Mouse (Mus musculus) left cerebral cortex, adult 9 months (tissue): ENCODE measurements around the gene Arhgef3.
A peak's percentile ranks its signal among the peaks of the same experiment; 100 is the strongest.

Experiments
- DNase-seq, 2 experiments: peaks; one replicate each; pipeline ENCODE4 v3.0.0; 2022; ENCODE audit warnings: low spot score in 2 of 2

Arhgef3 gene

DNA sequence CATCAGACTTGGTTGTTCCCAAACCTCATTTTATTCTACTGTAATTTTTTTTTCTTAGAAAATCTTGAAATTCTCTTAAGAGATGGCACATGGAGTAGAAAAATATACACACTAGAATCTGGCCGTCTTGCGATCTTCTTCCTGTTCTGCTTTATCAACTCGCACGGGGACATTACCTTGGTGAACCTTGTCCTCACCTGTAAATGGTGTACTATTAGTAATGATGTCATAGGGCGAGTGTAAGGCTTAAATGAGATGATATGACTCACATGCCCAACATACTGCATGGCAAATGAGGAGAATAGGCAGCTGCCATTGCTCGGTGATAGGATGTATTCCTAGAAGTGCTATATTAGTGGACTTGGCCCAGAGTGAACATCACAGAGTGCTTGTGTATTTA, 49.9 kb downstream of the Arhgef3 start:
- no peak for DNase-seq

DNA sequence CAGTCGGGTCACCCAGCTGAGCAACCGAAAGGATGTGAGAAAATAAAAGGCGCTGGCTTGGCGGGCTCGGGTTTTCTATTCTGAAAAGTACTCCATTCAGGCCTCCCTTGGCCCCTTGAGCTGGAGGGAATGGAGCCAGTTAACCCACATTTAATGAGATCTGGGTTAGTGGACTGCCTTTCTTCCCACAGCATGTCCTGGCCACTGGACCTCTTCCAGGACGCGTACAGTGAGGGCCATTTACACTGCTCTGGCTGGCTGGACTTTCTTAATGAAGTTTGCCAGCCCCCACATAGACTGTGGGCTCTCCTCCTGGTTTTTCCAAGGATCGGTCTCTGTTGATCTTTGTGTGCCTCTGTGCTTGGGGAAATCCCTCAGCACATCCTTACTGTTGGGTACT, 52.1 kb downstream of the Arhgef3 start:
- peak in 1 of 2 experiments; percentile 36 for DNase-seq

DNA sequence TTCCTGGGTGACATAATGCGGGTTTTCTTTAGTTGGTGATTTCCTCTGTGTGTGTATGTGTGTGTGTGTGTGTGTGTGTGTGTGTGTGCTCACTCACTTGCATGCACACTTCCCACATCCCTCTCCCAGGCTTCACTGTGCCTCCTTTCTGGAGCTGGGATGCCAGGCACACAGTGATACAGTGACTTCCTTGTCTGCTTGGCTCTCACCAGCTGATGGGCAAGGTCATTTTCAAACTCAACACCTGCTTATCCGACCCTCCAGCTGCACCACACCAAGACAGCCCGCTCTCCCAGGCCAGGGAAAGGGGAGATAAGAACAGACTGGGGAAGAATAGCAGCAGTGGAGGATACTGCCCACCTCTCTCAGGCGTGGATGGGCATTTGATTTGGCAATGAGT, 52.5 kb downstream of the Arhgef3 start:
- DNase-seq: no peak

DNA sequence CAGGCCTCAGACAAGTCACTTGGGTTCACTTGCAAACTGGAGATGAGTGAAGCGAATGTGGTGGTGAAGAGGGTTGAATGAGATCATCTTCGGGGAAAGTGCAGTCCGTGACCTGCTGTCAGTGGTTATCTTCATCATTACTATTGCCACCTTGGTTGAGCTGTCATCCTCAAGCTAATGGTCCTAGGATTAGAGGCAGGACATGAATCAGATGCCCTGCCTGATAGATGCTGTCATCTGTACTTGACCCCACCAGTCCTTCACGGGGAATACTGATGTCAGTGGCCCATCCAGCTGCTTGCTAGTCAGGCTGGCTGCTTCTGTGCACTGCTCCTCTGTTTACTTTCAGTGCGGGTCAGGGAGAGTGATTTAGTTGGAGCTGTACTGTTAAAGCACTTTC, 53.7 kb downstream of the Arhgef3 start:
- DNase-seq: no peak

DNA sequence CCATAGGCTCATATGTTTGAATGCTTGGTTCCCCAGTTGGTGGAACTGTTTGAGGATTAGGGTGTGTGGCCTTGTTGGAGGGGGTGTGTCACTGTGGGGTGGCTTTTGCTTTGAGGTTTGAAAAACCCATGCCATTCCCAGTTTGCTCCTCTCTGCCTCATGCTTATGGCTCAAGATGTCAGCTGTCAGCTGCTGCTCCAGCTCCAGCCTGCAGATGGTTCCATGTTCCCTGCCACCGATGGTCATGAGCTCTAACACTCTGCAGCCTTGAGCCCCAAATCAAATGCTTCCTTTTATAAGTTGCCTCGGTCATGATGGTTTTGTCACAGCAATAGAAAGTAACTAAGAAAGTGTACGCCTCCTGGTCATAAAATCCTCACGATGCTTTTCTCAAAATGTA, 54.6 kb downstream of the Arhgef3 start:
- no peak for DNase-seq

DNA sequence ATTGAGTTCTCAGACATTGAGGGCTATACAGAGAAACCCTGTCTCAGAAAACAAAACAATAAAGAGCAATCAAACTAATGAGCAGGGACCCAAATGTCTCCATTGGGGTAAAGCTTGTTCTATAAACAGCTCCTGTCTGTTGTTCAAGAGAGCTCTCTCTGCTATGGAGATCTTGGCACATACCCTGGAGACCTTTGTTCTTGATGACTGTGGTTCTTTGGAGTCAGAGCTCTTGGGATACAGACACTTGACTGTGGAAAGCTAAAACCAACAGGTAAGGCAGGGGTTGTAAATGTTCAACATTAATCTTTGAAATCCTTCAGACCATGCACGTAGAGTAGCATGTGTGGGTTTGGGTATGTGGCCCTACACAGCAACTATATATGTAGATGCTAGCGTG, 55.7 kb downstream of the Arhgef3 start:
- DNase-seq: no peak

DNA sequence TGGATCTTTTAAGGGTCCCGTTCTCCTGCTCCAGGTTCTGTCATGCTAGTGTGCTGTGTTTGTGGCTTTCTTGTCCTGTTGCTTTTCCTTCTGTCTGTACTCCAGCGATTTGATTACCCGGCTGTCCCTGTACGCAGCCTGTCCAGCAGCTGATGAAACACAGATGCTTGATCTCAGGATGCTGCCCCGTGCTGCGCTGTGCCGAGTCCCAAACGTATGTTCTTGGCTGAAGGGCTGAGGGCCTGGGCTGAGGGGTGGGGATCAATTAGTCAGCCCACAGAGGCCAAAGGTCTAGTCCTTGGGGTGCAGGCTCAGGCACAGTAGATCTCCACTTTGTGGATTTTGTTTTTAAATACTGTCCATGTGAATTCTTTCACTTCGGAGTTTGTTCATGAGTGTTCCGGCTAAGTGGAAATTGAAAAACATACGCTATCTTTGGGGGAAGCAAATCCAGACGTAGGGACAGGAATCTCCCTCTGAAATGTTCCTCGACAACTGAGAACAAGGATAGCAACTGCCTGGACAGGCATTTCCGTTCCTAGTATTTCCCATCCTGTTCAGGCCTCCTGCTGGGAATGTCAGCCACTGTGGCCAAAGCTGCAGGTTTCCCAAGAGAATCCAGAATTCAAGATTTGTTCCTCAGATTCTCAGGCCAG, 56.6 kb downstream of the Arhgef3 start:
- DNase-seq: no peak

DNA sequence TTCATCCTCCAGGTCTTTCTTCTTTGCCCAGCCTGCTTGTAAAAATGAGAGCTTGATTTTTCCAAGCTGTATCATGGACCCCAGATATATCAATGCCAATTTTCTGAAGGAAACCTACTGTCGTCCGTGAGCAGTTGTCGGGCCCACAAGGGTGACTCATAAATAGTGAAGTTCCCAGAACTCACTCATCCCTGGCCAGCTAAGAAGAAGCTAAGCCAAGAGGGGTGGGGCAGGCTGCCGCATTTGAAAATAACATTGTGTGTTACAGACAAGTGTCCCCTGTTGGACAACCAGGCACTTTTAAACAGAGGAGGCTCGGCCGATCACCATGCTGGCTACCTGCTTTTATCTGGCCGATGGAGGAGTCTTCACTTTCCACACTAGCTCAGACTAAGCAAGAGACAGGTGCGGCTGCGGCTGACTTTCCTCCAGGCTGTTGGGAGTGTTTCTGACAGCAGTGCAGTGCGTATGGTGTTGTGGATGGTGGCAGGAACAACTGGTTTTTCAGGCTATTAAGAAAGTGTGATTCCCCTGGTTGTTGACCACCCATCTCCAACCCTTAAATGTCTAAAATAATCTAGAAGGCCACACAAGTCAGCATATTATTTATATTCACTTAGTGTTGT, 58.6 kb downstream of the Arhgef3 start:
- DNase-seq: no peak

DNA sequence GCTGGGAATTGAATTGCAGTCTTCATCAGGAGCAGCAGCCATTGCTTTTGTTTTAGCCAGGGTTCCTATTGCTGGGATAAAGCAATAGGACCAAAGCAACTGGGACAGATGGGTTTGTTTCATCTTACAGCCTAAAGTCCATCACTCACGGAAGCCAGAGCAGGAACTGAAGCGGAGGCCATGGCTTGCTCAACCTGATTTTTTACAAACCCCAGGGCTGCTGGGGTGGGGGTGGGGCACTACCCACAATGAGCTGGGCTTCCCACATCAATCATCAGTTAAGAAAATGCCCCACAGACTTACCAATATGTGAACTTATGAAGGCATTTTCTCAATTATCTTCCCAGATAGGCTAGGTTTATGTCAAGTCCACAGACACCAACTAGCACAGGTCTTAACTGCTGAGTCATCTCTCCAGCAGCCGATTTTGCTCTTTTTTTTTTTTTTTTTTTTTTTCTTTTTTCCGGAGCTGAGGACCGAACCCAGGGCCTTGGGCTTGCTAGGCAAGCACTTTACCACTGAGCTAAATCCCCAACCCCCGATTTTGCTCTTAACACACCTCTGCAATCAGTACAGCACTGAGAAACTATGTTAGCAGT, 59.6 kb downstream of the Arhgef3 start:
- no peak for DNase-seq

DNA sequence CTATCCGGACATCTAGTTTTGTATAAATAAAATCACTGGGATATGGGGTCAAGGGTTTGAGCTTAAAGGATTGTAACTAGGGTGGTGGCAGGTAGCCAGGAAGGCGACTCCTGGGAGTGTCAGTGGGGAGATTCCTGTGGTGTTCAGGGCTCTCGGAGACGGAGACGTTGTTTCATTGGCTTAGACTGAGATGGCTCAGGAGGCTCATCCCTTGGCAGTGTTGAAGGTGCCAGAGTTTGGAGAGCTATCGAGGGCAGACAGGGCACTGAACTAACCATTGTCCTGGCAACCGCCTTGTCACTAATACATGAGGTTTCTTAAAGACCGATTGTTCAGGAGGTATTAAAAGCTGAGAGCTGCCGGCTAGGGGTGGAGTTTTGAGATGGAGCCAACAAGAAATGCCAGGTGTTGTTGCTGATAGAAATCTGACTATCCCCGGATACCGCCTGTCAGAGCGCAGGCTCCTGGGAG, 60.2 kb downstream of the Arhgef3 start:
- no peak for DNase-seq

DNA sequence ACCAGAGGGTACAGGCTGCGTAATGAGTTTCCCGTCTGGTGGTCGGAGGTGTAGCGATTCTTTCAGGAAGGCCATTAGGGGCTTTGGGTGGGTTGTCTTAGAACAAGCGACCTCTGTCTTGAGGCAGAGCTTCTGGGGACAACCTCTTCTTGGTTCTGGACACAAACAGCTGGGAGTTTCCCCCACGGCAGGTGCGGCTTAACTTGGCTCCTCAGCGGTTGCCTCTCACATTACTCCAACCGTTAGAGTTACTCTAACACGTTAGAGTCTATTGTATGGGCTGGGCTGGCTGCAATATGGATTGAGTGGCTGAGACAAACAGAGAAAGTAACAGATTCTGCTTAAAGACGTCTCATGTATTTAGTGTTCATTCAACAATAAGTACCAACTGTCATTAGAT, 60.6 kb downstream of the Arhgef3 start:
- DNase-seq: no peak

DNA sequence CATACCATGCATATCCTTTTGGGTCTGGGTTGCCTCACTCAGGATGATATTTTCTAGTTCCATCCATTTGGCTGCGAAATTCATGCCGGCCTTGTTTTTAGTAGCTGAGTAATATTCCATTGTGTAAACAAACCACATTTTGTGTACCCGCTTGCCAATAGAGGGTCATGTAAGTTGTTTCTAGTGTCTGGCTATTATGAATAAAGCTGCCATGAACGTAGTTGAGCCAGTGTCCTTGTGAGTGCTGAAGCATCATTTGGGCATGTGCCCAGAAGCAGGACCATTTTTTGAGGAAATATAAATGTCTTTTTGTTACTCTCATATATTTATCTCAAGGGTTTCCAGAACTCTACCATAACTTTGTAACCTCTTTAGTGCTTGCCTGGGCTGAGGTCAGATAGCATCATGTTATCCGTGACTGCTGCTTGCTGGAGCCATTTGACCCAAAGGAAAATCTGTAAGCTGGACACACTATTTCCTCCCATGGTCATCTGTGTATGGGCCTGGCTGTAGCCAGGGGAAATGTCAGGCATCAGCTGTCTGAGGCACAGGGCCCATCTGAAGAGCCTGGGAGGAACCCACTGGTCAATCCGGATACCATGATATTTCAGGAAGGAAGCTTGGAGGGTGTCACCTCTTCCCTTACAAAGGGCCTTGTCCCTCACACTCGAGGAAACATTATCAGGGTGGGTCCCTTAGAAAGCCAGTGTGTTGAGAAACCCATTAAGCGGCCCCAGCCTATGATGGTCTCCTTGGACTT, 63.3 kb downstream of the Arhgef3 start:
- no peak for DNase-seq

DNA sequence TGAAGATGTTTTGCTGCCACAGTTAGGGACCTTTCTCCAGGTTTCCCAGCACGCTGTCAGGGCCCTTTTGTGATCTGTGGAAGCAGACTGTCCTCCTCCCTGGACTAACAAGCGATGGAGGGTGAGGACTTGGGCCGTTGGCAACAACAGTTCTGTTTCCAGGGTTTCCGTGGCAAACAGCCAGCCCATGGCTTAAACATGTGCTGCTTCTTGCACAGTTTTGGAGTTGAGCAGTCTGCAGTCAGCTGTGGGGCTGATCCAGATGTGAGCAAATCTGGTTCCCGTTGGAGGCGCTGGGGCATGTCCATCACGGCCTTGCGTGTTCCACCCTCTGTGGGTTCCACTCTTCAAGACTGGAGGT, 63.8 kb downstream of the Arhgef3 start:
- no peak for DNase-seq

DNA sequence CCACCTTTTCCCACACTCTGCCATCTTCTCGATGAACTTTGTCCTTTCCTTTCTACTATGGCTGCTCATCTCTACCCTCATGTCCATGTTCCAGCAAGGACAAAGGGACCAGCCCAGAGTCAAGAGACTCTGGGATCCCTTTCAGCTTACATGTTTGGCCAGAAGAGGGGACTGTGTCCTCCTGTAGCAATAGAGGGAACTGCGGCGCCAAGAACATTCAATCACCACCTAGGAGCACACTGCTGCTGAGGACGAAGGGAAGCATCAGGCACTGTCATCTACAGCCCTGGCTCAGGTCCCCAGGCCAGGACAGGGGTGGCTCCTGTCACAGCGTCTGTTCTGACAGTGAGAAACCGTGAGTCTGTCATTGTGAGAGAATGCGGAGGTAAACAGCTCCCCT, 65.1 kb downstream of the Arhgef3 start:
- DNase-seq: no peak

DNA sequence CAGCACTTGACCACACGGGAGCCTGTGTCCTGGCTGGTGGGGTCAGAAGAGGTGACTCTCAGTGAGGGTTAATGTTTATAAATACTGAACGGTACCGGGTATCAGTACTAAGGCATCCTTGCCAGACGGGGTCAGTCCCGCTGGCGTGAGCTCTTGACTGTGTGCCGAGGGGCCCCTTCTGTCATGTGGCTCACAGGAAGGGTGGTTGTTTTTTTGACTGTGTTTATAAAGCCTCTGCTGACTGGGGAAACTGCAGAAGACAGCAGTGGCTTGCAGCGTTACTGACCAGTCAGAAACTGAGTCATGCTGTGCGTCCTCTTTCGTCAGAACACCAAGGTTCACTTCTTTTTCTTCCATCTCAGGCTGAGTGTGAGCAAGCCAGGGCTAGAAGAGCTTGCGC, 67.4 kb downstream of the Arhgef3 start:
- no peak for DNase-seq

DNA sequence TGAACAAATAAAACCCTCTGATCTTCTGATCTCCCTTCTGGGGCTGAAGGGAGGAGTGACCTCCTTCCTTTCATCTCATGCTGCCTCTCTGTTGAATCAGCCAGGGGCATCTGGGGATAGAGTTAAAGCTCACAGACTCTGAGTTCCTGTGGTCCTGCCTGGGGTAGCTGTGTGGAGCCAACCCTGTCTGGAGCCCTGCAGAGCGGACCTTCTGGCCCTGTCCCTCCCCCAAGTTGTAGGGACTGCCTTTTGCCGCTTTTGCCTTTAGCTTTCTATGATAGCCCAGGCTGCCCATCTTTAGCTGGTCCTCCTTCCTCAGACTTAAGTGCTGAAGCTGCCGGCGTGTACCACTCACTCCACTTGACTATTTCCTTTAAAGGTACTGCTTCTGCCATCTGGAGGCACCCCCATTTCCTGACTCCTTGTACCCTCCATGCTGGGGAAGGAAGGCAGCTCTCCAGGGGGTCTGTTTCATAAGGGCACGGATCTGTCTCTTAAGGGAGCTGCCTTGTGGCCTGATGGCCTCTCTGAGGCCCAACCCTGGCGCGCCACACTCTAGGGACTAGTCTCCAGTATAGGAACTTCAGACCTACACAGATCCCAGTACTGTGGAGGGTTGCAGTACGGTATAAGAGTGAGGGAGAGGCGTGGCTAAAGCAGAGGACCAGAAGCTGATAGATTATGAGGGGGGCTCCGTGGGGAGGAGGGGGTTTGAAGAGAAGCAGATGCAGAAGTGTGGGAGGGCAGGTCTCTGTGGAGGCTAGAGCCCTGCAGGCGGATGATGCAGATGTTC, 68.1 kb downstream of the Arhgef3 start:
- no peak for DNase-seq

DNA sequence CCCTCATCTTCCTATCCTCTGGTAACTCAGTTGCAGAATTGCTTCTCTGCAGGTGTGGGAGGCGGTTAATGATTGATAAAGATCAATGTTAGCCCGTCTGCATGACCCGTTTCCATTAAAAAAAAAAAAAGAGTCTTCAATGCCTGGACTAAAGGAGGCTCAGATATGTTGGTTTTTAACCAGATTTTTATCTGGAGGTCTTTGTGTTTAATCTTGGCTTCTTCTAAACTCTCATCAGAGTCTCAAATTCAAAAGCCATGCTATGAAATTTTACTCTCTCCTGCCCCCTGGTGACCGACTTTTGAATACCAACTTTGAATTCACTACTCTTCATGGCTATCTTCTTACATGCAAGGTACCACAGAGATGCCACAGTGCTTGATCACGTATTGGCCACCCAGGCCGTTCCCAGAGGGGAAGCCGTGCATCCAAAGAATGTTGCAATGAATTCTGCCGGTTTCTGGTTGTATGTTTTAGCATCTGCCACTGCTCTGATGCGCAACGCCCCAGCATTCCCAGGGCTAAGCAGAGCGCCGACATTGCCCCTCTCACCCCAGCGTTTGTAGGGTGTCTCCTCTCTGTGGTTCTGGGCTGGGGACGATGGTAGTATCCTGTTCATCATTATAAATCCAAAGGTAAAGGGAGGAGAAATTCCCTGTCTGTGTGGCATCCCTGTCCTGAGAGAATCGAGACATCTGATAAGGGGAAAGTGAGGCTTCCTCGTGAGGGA, 69.0 kb downstream of the Arhgef3 start:
- DNase-seq: peak in 1 of 2 experiments; percentile 83

DNA sequence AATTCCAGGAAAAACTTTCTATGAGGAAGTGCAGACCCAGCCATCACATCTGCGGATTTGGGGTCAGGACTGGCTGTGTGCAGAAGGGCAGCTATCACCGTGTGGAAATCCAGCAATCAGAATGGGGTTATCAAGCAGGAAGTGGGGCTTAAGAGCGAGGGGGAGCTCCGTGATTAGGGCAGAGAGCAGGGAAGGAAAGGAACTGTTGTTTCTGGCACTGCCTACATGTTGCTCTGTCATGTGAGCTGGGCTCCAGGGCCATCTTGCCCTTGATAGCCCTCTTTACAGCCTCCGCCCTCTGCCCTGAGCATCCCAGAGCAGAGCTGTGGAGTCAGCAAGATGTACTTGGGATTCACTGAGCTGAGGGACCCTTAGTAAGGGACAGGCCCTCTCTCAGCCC, 71.2 kb downstream of the Arhgef3 start:
- no peak for DNase-seq

DNA sequence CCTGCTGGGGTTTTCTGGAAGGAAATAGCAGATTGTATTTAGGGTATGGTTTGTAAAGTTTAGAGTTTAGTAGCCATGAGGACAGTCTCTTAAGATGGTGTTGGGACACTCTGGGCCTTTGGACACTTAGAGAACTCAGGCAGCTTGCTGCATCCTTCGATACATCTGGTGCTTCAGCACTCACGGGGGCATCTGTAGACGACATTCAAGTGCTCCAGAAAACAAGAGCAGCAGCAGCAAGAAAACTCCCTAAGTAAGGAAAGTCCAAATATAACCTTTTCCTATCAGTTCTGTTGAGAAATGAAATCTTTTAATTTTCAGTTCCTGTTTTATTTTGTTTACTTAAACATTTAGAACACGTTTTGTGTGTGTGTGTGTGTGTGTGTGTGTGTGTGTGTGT, 71.9 kb downstream of the Arhgef3 start:
- no peak for DNase-seq

DNA sequence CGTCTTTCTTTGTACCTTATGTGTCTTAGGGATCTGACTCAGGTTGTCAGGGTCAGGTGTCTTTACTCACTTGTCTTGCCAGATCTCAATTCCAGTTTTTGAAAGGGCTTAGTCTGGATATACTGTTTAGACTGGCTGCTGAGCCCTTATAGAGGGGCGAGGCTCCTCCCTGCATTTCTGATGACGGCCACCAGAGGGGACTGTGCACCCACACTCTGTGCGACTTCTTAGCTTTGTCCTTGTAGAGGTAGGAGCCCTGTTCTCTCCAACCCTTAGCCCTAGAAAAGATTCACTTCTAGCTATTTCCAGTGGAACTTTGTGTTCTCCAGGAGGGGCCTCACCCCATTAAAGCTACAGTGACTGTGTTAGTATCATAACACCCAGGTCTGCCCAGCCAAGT, 72.3 kb downstream of the Arhgef3 start:
- DNase-seq: peak; percentile 43 to 89

DNA sequence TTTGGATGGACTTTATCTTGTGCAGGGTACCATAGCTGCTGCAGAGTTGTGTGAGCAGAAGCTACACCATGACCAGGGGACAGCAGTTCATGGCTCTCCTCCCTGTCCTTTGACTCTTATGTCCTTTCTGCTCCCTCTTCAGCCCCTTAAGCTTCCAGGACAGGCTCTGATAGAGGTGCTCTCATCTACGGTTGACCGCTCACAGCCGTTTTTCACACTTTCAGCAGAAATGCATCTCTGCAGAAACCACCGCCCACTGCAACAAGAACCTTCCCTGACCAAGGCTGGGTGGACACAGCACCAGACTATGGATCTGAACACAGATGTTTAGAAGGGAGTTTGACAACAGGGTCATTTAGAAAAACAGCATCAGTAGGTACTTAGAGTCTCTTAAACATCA, 73.2 kb downstream of the Arhgef3 start:
- DNase-seq: no peak
